ENCODE assay signal across 29 mouse cellular contexts in the genomic region with DNA sequence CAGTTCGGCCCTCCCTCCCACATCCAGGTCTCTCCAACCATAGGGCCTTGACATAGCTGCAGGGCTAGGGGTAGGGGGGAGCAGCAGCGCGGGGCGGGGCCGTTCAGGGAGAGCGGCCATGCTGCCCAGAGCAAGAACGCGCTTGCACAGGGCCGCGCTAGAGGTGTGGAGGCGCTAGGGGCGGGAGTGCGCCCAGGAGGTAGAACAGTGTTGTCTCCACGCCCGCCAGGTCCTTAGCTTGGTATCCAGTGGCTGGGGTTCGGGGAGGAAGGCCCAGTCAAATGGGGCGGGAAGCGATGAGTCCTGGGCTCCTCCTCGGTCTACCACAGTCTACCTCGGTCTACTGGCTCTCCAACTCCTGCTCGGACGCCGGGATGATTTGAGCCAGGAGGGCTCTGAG. TPM values are rescaled to one million over a fixed set of nuclear protein-coding genes. Genes with fewer than 3 reads are reported as not detected.
"Had no signal": no experiment of that assay in that cellular context is flagged by ENCODE, and none has a peak within 500 bp of the region (broad histone marks: within the 10 kb centered on the region; RNA-seq: fewer than 3 reads in every experiment).

No protein-coding gene starts in this region.

- H3K27ac ChIP-seq: kidney, embryonic 15.5 days; limb, embryonic 10.5 days; limb, embryonic 13.5 days; liver, embryonic 12.5 days; liver, embryonic 15.5 days; lung, embryonic 15.5 days; midbrain, embryonic 10.5 days; midbrain, embryonic 15.5 days; neural tube, embryonic 13.5 days had no signal

- H3K4me3 ChIP-seq: kidney, embryonic 15.5 days; limb, embryonic 10.5 days; limb, embryonic 13.5 days; liver, embryonic 12.5 days; liver, embryonic 15.5 days; lung, embryonic 15.5 days; megakaryocyte, embryonic 14.5 days; midbrain, embryonic 10.5 days; midbrain, embryonic 15.5 days; myocyte; neural tube, embryonic 13.5 days had no signal

- H3K4me2 ChIP-seq: kidney, embryonic 15.5 days; limb, embryonic 13.5 days; liver, embryonic 12.5 days; liver, embryonic 15.5 days; lung, embryonic 15.5 days; midbrain, embryonic 15.5 days; neural tube, embryonic 13.5 days had no signal

- H3K27me3 ChIP-seq: kidney, embryonic 15.5 days; limb, embryonic 13.5 days; liver, embryonic 12.5 days; liver, embryonic 15.5 days; lung, embryonic 15.5 days; megakaryocyte, embryonic 14.5 days; midbrain, embryonic 15.5 days; neural tube, embryonic 13.5 days had no signal

- H3K36me3 ChIP-seq: kidney, embryonic 15.5 days; limb, embryonic 10.5 days; limb, embryonic 13.5 days; liver, embryonic 12.5 days; liver, embryonic 15.5 days; lung, embryonic 15.5 days; midbrain, embryonic 10.5 days; midbrain, embryonic 15.5 days; neural tube, embryonic 13.5 days had no signal

- ATAC-seq: liver, embryonic 12.5 days; midbrain, embryonic 15.5 days had no signal

- H3K9me3 ChIP-seq: kidney, embryonic 15.5 days; limb, embryonic 10.5 days; lung, embryonic 15.5 days had no signal

- H3K4me1 ChIP-seq: kidney, embryonic 15.5 days; limb, embryonic 10.5 days; limb, embryonic 13.5 days; liver, embryonic 12.5 days; liver, embryonic 15.5 days; lung, embryonic 15.5 days; megakaryocyte, embryonic 14.5 days; midbrain, embryonic 10.5 days; midbrain, embryonic 15.5 days; neural tube, embryonic 13.5 days had no signal

- DNase-seq: kidney, adult 8-10 months; kidney, postnatal 10 days; kidney, postnatal 36 days; liver; lung, adult 18-20 months; lung, postnatal 10 days; lung, postnatal 36 days; retina, postnatal 1 day; right cerebral cortex, postnatal 25 days; spleen, adult 18-20 months; thymus, postnatal 25 days had no signal

- H3K9ac ChIP-seq: kidney, embryonic 15.5 days; limb, embryonic 13.5 days; liver, embryonic 12.5 days; liver, embryonic 15.5 days; lung, embryonic 15.5 days; midbrain, embryonic 15.5 days; neural tube, embryonic 13.5 days had no signal

RNA-seq across cellular contexts. Expression of gene Gm2381, which starts 11.1 kb away (rescaled TPM):
- polyA plus RNA-seq: kidney, embryonic 15.5 days; limb, embryonic 10.5 days; limb, embryonic 13.5 days; liver, embryonic 12.5 days; liver, embryonic 15.5 days; lung, embryonic 15.5 days; midbrain, embryonic 10.5 days; midbrain, embryonic 15.5 days; neural tube, embryonic 13.5 days; stomach, embryonic 16.5 days; thymus, postnatal 0 days had no signal

RNA-seq across cellular contexts. Expression of gene Vmn2r63, which starts 55.5 kb away (rescaled TPM):
- total RNA-seq: layer of hippocampus, adult 8-10 months; layer of hippocampus, postnatal 14 days; left cerebral cortex, adult 18-20 months; left cerebral cortex, postnatal 25 days; neutrophil, adult 5-6 weeks had no signal
- polyA plus RNA-seq: kidney, embryonic 15.5 days; limb, embryonic 10.5 days; limb, embryonic 13.5 days; liver, embryonic 12.5 days; liver, embryonic 15.5 days; lung, embryonic 15.5 days; midbrain, embryonic 10.5 days; midbrain, embryonic 15.5 days; myocyte; neural tube, embryonic 13.5 days; stomach, embryonic 16.5 days; thymus, postnatal 0 days had no signal
